Mouse (Mus musculus): ENCODE data around the gene Armh3. TPM values are rescaled to one million over a fixed set of nuclear protein-coding genes. Genes with fewer than 3 reads are reported as not detected.
A peak's percentile ranks its signal among the peaks of the same experiment; 100 is the strongest.

Gene Armh3
- polyA plus RNA-seq, 1 experiment from 2014 or later, result 25.0 TPM

DNA sequence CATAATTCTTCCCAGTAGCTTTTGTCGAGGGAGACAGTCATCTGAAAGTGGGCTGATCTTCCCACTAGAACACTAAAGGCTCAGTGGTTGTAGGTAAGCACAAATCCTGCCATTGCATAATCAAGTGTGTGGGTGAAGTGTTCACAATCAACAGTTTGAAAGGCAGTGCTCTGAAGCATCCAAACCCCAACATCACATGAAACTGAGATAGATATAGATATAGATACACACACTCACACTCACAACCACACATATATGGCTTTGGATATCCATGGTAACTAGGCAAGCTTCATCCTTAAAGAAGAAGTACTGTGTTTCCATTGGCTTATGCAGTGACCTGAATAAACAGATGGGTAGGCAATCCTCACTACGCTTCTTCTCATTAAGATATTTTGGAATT is 50.5 kb downstream of the Armh3 start:
- no peaks in the 10 kb centered on the region for H3K27me3 ChIP-seq
- no peak overlapping the region for H3K4me3 ChIP-seq
- no peak overlapping the region for H3K27ac ChIP-seq (replicated peaks)
- H3K36me3 ChIP-seq, result peaks cover 54% of the 10 kb centered on the region
- no peak overlapping the region for H3K4me2 ChIP-seq
- no peaks in the 10 kb centered on the region for H3K9me3 ChIP-seq
- no peaks in the 10 kb centered on the region for H3K4me1 ChIP-seq (replicated peaks)
- no peak for ATAC-seq (ENCODE audit: low read depth)
- 79% methylated on average over 2 of the region's 2 CpGs for WGBS
- no peak overlapping the region for H3K9ac ChIP-seq

DNA sequence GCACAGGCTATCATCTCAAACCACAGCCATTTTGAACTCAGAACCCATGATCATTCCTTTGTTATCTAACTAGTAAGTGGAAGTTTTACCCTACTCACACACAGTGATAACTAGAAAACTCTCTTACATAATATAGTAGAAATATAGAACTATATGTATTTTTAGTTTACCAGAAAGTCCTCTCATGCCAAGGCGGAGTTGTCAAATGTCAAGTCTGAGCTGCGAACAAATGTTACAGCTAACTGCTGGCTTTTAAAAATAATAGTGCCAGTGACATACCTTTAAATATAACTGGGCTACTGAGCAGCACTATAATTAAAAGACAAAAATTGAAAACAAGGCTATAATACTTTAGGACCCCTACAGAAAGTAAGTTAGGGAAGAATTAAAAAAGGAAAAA is 51.0 kb downstream of the Armh3 start:
- no peak for ATAC-seq (ENCODE audit: low read depth)
- Histone ChIP-seq H3K27me3 (no peaks in the 10 kb centered on the region), H3K4me2 (no peak overlapping the region), H3K27ac (replicated peaks) (no peak overlapping the region), H3K36me3 (peaks cover 54% of the 10 kb centered on the region), H3K9ac (no peak overlapping the region), H3K9me3 (no peaks in the 10 kb centered on the region), H3K4me1 (replicated peaks) (no peaks in the 10 kb centered on the region), H3K4me3 (no peak overlapping the region)
- 97% methylated on average over 2 of the region's 2 CpGs for WGBS

DNA sequence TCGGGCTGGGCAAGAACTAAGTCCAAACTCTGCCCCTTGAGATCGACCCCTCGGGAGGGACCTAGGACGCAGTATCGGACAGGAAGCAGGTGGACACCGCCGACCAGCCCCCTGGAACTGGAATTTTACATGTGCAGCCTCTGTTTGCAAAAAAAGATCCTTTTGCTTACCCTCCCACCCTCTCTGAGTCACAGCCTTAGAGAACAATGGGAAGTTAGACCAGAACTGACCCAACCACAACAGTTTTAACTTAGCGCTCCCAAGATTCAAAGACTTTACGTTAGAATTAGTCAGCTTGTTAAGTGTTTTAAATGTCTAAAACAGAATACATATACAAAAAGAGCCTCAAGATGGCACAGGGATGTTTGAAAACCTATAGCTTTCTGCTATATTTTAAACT is 51.7 kb downstream of the Armh3 start:
- Histone ChIP-seq H3K36me3 (peaks cover 54% of the 10 kb centered on the region), H3K4me1 (replicated peaks) (no peaks in the 10 kb centered on the region), H3K9ac (no peak overlapping the region), H3K27me3 (no peaks in the 10 kb centered on the region), H3K27ac (replicated peaks) (no peak overlapping the region), H3K4me3 (no peak overlapping the region), H3K9me3 (no peaks in the 10 kb centered on the region), H3K4me2 (no peak overlapping the region)
- 88% methylated on average over 9 of the region's 9 CpGs for WGBS
- no peak for ATAC-seq (ENCODE audit: low read depth)

DNA sequence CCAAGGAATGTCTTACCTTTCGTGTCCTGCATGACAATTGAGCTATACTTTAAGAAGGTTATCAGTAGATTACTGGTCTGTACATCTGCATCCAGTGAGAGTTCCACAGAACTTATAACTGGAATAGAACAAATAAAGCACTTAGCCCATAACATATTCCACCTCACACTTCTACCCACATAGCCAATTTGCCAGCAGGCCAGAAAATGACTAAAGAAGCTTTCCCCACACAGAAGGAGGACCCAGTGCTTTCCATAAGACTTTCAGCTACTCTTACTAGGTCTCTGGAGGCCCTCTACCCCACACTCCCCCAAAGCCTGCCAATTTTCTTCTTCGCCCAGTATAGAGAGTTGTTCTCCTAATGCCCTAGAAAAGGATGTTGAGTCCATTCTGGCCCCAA is 52.3 kb downstream of the Armh3 start:
- Histone ChIP-seq H3K4me3 (no peak overlapping the region), H3K4me1 (replicated peaks) (no peaks in the 10 kb centered on the region), H3K4me2 (no peak overlapping the region), H3K36me3 (peaks cover 54% of the 10 kb centered on the region), H3K9me3 (no peaks in the 10 kb centered on the region), H3K27me3 (no peaks in the 10 kb centered on the region), H3K9ac (no peak overlapping the region), H3K27ac (replicated peaks) (no peak overlapping the region)
- 96% methylated on average over 2 of the region's 2 CpGs for WGBS
- ATAC-seq (ENCODE audit: low read depth), result no peak

DNA sequence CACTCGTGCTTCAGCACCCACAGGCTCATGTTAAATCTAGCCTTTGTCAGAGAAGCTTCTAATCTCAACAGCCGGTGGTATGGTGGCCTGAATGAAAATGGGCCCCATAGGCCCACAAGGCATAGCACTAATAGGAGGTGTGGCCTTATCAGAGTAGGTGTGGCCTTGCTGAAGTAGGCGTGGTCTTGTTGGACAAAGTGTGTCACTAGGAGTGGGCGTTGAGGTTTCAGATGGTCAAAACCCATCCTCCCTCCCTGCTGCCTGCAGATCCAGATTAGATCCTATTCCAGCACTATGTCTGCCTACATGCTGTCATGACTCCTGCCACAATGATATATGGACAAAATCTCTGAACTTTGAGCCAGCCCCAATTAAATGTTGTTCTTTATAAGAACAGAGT is 54.5 kb downstream of the Armh3 start:
- no peaks in the 10 kb centered on the region for H3K9me3 ChIP-seq
- no peak overlapping the region for H3K4me2 ChIP-seq
- no peaks in the 10 kb centered on the region for H3K27me3 ChIP-seq
- no peak overlapping the region for H3K4me3 ChIP-seq
- no peaks in the 10 kb centered on the region for H3K4me1 ChIP-seq (replicated peaks)
- 81% methylated on average over 4 of the region's 4 CpGs for WGBS
- no peak overlapping the region for H3K9ac ChIP-seq
- H3K36me3 ChIP-seq, result peaks cover 55% of the 10 kb centered on the region
- H3K27ac ChIP-seq (replicated peaks), result no peak overlapping the region
- no peak for ATAC-seq (ENCODE audit: low read depth)

DNA sequence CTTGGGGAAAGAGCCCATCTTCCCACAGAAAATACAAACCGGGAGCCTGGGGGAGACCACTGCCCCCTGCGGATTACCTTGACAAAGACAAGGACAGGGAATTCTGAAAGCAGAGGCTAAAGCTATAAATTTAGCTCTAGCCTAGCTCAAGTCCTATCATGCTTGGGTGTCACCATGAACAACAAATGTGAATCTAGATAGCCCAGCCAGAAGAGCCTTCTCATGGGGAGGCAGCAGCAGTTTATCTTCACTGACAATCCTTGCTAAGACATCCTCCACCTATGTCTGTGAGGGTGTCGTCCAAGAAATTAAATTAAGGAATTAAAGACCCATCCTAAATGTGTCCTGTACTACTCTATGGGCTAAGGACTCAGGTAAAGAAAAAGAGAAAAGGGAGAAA is 60.2 kb downstream of the Armh3 start:
- H3K4me1 ChIP-seq (replicated peaks), result peaks cover 17% of the 10 kb centered on the region
- 11% methylated on average over 3 of the region's 3 CpGs for WGBS
- no peak overlapping the region for H3K4me3 ChIP-seq
- ATAC-seq (ENCODE audit: low read depth), result no peak
- H3K9me3 ChIP-seq, result no peaks in the 10 kb centered on the region
- H3K9ac ChIP-seq, result no peak overlapping the region
- H3K27ac ChIP-seq (replicated peaks), result peak overlapping the region; percentile 69
- no peak overlapping the region for H3K4me2 ChIP-seq
- no peaks in the 10 kb centered on the region for H3K27me3 ChIP-seq
- H3K36me3 ChIP-seq, result peaks cover 25% of the 10 kb centered on the region

DNA sequence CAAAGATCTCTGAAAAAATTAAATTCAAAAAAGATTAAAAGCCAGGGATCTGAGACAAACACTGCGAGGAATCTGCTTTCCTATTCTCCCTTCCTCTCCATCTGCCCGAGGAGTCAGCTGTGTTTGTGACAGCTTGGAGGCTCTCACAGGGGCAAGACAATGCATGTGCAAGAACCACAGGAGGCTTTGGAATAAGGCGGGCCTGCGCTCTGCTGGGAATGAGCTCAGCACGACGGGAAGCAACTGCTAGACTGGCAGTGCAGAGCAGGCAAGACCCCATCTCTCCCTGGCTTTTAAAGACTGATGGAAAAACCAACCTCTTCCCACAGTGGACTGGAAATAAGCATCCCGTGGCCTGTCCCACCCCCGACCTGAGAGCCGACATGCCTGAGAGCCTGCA is 60.8 kb downstream of the Armh3 start:
- Histone ChIP-seq H3K4me2 (no peak overlapping the region), H3K27ac (replicated peaks) (peak overlapping the region; percentile 69), H3K9me3 (no peaks in the 10 kb centered on the region), H3K36me3 (peaks cover 31% of the 10 kb centered on the region), H3K4me3 (no peak overlapping the region), H3K4me1 (replicated peaks) (peaks cover 17% of the 10 kb centered on the region), H3K27me3 (no peaks in the 10 kb centered on the region), H3K9ac (no peak overlapping the region)
- peak; percentile 56; the same call in 1 of the 2 replicates for ATAC-seq (ENCODE audit: low read depth)
- 9% methylated on average over 9 of the region's 9 CpGs for WGBS

DNA sequence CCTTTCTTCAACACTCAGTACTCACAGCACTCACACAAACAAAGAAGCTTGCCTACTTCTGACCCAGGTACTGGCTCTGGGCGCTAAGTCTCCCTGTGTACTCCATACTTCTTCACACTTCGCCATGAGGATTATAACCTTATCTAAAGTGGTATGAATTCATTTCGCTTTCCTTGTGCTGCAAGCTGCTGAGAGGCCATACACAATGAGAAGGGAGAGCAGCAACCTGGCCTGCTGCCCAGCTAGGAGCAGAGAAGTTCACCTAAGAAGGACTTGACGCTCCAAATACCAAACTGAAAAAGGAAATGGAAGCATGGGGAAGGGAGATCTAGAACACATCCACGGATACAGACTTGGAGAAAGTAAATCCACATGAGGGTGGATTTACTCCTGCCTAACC is 71.1 kb downstream of the Armh3 start:
- Histone ChIP-seq H3K27ac (replicated peaks) (no peak overlapping the region), H3K4me2 (no peak overlapping the region), H3K9me3 (no peaks in the 10 kb centered on the region), H3K36me3 (peaks cover 59% of the 10 kb centered on the region), H3K4me1 (replicated peaks) (no peaks in the 10 kb centered on the region), H3K4me3 (no peak overlapping the region), H3K9ac (no peak overlapping the region), H3K27me3 (no peaks in the 10 kb centered on the region)
- WGBS, result 93% methylated on average over 5 of the region's 5 CpGs
- no peak for ATAC-seq (ENCODE audit: low read depth)

DNA sequence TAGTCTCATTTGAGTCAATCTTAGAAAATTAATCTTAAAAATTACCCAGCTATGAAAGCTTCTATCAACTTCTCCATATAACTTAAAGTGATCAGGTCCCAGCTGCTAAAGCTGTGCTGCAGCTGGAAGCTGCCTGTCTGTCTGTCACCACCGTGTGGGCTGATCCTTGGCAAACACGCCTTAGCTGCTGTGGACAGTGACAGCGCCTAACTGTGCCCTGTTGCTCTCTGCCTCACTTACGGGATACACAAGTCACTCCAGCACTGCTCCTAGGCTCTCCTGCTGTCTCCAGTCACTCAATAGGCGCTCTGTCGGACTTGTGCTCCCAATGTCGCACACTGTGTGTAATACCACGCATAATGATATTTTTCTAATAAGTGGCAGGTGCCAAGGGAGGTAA is 71.9 kb downstream of the Armh3 start:
- 92% methylated on average over 8 of the region's 8 CpGs for WGBS
- Histone ChIP-seq H3K27ac (replicated peaks) (no peak overlapping the region), H3K4me2 (no peak overlapping the region), H3K4me3 (no peak overlapping the region), H3K9ac (no peak overlapping the region), H3K9me3 (no peaks in the 10 kb centered on the region), H3K36me3 (peaks cover 56% of the 10 kb centered on the region), H3K27me3 (no peaks in the 10 kb centered on the region), H3K4me1 (replicated peaks) (no peaks in the 10 kb centered on the region)
- ATAC-seq (ENCODE audit: low read depth), result no peak

DNA sequence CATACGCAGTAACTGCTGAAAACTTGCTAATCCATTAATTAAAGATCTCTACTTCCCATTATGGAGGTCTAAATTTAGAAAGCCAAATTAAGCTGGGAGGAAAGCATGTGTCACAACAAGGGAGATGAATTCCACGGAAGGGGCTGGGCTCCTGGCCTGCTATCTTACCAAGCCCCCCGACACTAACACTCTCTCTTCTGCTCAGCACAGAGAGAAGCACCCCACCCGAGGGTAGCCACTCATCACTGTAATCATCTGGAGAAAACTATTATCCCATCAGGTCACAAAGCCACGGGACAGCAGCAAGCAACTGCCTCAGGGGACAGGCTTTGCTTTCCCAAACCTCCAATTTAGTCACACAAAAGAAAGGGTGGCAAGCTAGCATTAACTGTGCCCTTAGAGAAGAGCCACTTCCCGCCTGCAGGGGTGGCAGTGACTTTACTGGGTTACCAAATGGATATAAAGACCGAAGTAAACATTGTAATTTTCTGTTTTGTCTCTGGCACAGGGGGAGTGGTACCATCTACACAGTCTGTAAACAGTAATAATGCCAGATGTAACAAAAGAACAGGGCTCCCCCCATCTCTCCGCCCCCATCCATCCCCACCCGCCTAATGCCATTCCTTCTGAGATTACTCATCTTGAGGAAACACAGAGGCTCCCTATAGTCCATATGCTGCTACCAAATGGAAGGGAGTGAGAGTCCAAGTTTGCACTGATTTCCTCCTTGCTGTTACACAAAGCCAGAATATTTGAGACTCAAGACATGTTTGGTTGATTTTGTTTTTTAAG is 77.8 kb downstream of the Armh3 start:
- H3K9ac ChIP-seq, result no peak overlapping the region
- H3K4me3 ChIP-seq, result no peak overlapping the region
- no peak for ATAC-seq (ENCODE audit: low read depth)
- WGBS, result 30% methylated on average over 9 of the region's 9 CpGs
- H3K9me3 ChIP-seq, result no peaks in the 10 kb centered on the region
- H3K4me2 ChIP-seq, result no peak overlapping the region
- no peaks in the 10 kb centered on the region for H3K27me3 ChIP-seq
- 0 out of 2 replicates have a peak, but pooled peaks cover 4% of the 10 kb centered on the region for H3K4me1 ChIP-seq (replicated peaks)
- H3K27ac ChIP-seq (replicated peaks), result peak overlapping the region; percentile 14
- peaks cover 31% of the 10 kb centered on the region for H3K36me3 ChIP-seq

DNA sequence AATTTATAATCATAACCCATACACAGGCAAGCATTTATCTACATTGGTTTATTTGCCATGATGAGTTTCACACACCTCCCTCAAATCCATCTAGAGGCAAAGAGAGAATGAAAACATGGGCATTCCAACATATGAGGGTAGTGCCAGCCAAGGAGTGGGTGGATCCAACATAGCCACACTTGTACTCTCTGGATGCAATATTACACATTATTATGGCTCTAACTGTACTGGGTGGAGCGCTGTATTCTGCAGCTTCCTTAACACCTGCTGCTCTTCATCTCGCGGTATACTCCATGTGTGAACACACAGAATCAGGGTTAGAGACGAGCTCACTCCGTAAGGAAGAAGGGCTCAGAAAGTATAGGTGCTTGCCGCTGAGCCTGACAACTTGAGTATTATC is 79.9 kb downstream of the Armh3 start:
- H3K36me3 ChIP-seq, result peaks cover 21% of the 10 kb centered on the region
- 95% methylated on average over 6 of the region's 6 CpGs for WGBS
- no peak overlapping the region for H3K27ac ChIP-seq (replicated peaks)
- no peak overlapping the region for H3K9ac ChIP-seq
- ATAC-seq (ENCODE audit: low read depth), result no peak
- no peak overlapping the region for H3K4me3 ChIP-seq
- no peaks in the 10 kb centered on the region for H3K9me3 ChIP-seq
- H3K4me1 ChIP-seq (replicated peaks), result 0 out of 2 replicates have a peak, but pooled peaks cover 4% of the 10 kb centered on the region
- no peak overlapping the region for H3K4me2 ChIP-seq
- no peaks in the 10 kb centered on the region for H3K27me3 ChIP-seq

DNA sequence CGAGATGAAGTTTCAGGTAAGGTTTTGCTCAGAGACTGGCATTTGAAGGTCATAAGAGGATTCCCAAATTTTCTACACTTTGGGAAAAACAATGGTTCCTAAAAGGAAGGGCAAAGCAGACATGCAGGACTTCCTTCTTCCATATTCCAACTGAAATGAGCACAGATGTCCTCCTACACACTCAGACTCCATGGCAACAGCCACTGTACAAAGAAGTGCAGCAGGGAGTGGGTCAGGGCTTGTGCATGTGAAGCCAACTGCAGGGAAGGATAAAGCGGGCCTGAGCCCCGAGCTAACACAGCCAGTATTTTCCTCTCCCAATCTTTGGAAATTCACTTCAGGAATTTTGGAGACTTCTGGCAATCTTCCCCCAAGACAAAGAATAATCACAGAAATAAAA is 80.4 kb downstream of the Armh3 start:
- H3K4me1 ChIP-seq (replicated peaks), result 0 out of 2 replicates have a peak, but pooled peaks cover 4% of the 10 kb centered on the region

DNA sequence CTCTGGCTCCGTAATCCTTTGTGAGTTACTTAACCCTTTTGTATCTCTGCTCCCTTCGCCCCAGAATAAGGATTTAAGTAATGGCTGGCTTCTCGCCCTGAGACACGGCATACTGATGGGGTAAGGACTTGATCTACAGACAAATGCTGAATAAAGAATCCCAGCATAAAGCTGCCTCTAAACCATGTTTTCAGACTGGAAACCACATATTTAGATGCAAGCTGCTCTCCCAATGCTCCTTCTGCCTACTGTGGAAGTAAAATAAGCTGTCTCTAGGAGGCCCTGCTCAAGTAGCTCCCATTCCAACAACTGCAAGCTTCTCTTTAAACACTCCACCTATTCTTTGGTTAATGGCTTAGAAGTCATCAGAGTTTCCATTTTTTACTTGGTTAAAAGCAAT is 81.8 kb downstream of the Armh3 start:
- Histone ChIP-seq H3K9me3 (no peaks in the 10 kb centered on the region), H3K27ac (replicated peaks) (no peak overlapping the region), H3K4me2 (no peak overlapping the region), H3K4me3 (no peak overlapping the region), H3K9ac (no peak overlapping the region), H3K27me3 (no peaks in the 10 kb centered on the region), H3K36me3 (peaks cover 14% of the 10 kb centered on the region), H3K4me1 (replicated peaks) (0 out of 2 replicates have a peak, but pooled peaks cover 4% of the 10 kb centered on the region)
- 73% methylated on average over 4 of the region's 4 CpGs for WGBS
- no peak for ATAC-seq (ENCODE audit: low read depth)

More for the DNA sequence above, 80.4 kb downstream of the Armh3 start:
- Histone ChIP-seq H3K36me3 (peaks cover 18% of the 10 kb centered on the region), H3K27ac (replicated peaks) (no peak overlapping the region), H3K9ac (no peak overlapping the region), H3K27me3 (no peaks in the 10 kb centered on the region), H3K9me3 (no peaks in the 10 kb centered on the region), H3K4me3 (no peak overlapping the region), H3K4me2 (no peak overlapping the region)
- WGBS, result 62% methylated on average over 3 of the region's 3 CpGs
- ATAC-seq (ENCODE audit: low read depth), result no peak
